Mouse (Mus musculus) MEL (cell line): Measurements from ENCODE around the gene Ccdc170.

ENCODE experiments used
- CTCF ChIP-seq, 3 experiments: IDR thresholded peaks in 2 of 3; conservative IDR thresholded peaks in 1 of 3; 2 replicates each; pipeline ENCODE4 v1.5.1; 2011 to 2012; ENCODE audit warnings: low read length in 3 of 3, low read depth in 2 of 3, mild to moderate bottlenecking in 2 of 3, improper control_type of control experiment in 1 of 3, inconsistent platforms in 1 of 3, mixed read lengths in 1 of 3, moderate library complexity in 1 of 3; ENCODE audit not compliant: control insufficient read depth in 1 of 3, insufficient read depth in 1 of 3, poor library complexity in 1 of 3, severe bottlenecking in 1 of 3
- EP300 ChIP-seq, 2 experiments: IDR thresholded peaks; 2 replicates each; pipeline ENCODE4 v1.6.1; 2011; ENCODE audit warnings: improper control_type of control experiment in 2 of 2, low read length in 2 of 2, low read depth in 1 of 2, mild to moderate bottlenecking in 1 of 2
- ETS1 ChIP-seq: IDR thresholded peaks from 2 replicates; pipeline ENCODE4 v1.6.1; 2012; ENCODE audit warnings: low read depth, mild to moderate bottlenecking, inconsistent platforms, low read length, improper control_type of control experiment, moderate library complexity
- MAX ChIP-seq: IDR thresholded peaks from 2 replicates; pipeline ENCODE4 v1.6.1; 2011; ENCODE audit warnings: low read length, improper control_type of control experiment
- MAZ ChIP-seq: IDR thresholded peaks from 2 replicates; pipeline ENCODE4 v1.6.1; 2012; ENCODE audit warnings: low read depth, mild to moderate bottlenecking, inconsistent platforms, low read length, improper control_type of control experiment
- MXI1 ChIP-seq: IDR thresholded peaks from 2 replicates; pipeline ENCODE4 v1.6.1; 2011; ENCODE audit warnings: mild to moderate bottlenecking, low read depth, low read length, improper control_type of control experiment
- POLR2A ChIP-seq, 2 experiments: IDR thresholded peaks; 2 replicates each; pipeline ENCODE4 v1.6.1; 2011 to 2012; ENCODE audit warnings: low read length in 2 of 2, mild to moderate bottlenecking in 2 of 2, control low read depth in 1 of 2, improper control_type of control experiment in 1 of 2, low read depth in 1 of 2, moderate library complexity in 1 of 2; ENCODE audit not compliant: control insufficient read depth in 1 of 2, insufficient read depth in 1 of 2, poor library complexity in 1 of 2
- POLR2AphosphoS2 ChIP-seq: IDR thresholded peaks from 2 replicates; pipeline ENCODE4 v1.6.1; 2011; ENCODE audit warnings: low read length, improper control_type of control experiment
- TCF12 ChIP-seq: IDR thresholded peaks from 2 replicates; pipeline ENCODE4 v1.6.1; 2014; ENCODE audit warnings: low read depth, mild to moderate bottlenecking, inconsistent platforms, low read length, improper control_type of control experiment, moderate library complexity
- USF1 ChIP-seq: IDR thresholded peaks from 2 replicates; pipeline ENCODE4 v1.6.1; 2014; ENCODE audit warnings: low read depth, mild to moderate bottlenecking, inconsistent platforms, low read length, improper control_type of control experiment, moderate library complexity
- USF2 ChIP-seq, 2 experiments: IDR thresholded peaks; 2 replicates each; pipeline ENCODE4 v1.6.1; 2011 to 2012; ENCODE audit warnings: improper control_type of control experiment in 2 of 2, low read length in 2 of 2, borderline replicate concordance in 1 of 2, inconsistent platforms in 1 of 2, low read depth in 1 of 2, mild to moderate bottlenecking in 1 of 2; ENCODE audit not compliant: insufficient read depth in 1 of 2
- ZC3H11A ChIP-seq: IDR thresholded peaks from 2 replicates; pipeline ENCODE4 v1.6.1; 2012; ENCODE audit warnings: low read depth, mild to moderate bottlenecking, inconsistent platforms, low read length, improper control_type of control experiment
- ZKSCAN1 ChIP-seq: IDR thresholded peaks from 2 replicates; pipeline ENCODE4 v1.6.1; 2012; ENCODE audit warnings: low read depth, mild to moderate bottlenecking, inconsistent platforms, low read length, improper control_type of control experiment, moderate library complexity

DNA sequence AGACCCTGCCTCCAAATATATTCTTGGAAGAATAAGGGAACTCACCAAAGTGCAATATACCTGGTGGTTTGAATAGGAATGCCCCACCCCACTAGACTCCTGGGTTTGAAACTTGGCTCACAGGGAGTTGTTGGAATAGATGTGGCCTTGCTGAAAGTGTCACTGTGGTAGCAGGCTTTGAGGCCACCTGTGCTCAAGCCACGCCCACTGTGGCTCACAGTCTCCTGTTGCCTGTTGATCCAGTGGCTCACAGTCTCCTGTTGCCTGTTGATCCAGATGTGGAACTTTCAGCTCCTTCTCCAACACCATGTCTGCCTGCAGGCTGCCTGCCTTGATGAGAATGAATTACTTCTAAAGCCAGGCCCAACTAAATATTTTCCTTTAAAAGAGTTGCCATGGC lies 1.5 kb downstream of the Ccdc170 start:
- TF ChIP-seq CTCF (IDR thresholded peaks at IDR 0.05 in 2 of 3, conservative IDR thresholded peaks at IDR 0.05 in 1 of 3; ENCODE audit: control insufficient read depth in 1 of 3, insufficient read depth in 1 of 3, low read depth in 2 of 3, low read length in 3 of 3, poor library complexity in 1 of 3, severe bottlenecking in 1 of 3) (no peak), USF1 (no peak), POLR2AphosphoS2 (no peak), TCF12 (no peak), USF2 (IDR thresholded peaks at IDR 0.05; ENCODE audit: borderline replicate concordance in 1 of 2, insufficient read depth in 1 of 2, low read depth in 1 of 2, low read length in 2 of 2) (no peak), MAX (no peak), MXI1 (no peak), ZC3H11A (no peak), ETS1 (no peak), EP300 (IDR thresholded peaks at IDR 0.05; ENCODE audit: low read depth in 1 of 2, low read length in 2 of 2) (no peak), POLR2A (IDR thresholded peaks at IDR 0.05; ENCODE audit: control insufficient read depth in 1 of 2, insufficient read depth in 1 of 2, low read depth in 1 of 2, low read length in 2 of 2, poor library complexity in 1 of 2) (no peak), ZKSCAN1 (no peak), MAZ (no peak)
